Mouse (Mus musculus): ENCODE measurements around the gene Btbd9. TPM values are rescaled to one million over a fixed set of nuclear protein-coding genes. Genes with fewer than 3 reads are reported as not detected.

Gene Btbd9
- polyA plus RNA-seq, 1 experiment from 2014 or later, result 79.2 TPM

- H3K4me2 ChIP-seq, result no peak overlapping the region
- H3K27me3 ChIP-seq, result no peaks in the 10 kb centered on the region
- H3K27ac ChIP-seq, result no peak overlapping the region
- no peak for ATAC-seq (ENCODE audit: insufficient number of reproducible peaks, insufficient read depth, low FRiP score, low TSS enrichment, low read depth)
- H3K9ac ChIP-seq, result no peak overlapping the region
- 68% methylated on average over 9 of the region's 9 CpGs for WGBS
- no peak overlapping the region for H3K4me3 ChIP-seq
- no peaks in the 10 kb centered on the region for H3K36me3 ChIP-seq
- H3K9me3 ChIP-seq, result no peaks in the 10 kb centered on the region
- H3K4me1 ChIP-seq, result peaks cover 22% of the 10 kb centered on the region
Observed at GRCm38 (mm10) chr17:30343701-30344473, 232.4 kb downstream of the Btbd9 start.

GRCm38 (mm10) chr17:30341556-30341955 lies 234.7 kb downstream of the Btbd9 start:
- Histone ChIP-seq H3K9me3 (no peaks in the 10 kb centered on the region), H3K27ac (no peak overlapping the region), H3K4me1 (peaks cover 9% of the 10 kb centered on the region), H3K4me3 (no peak overlapping the region), H3K9ac (no peak overlapping the region), H3K36me3 (no peaks in the 10 kb centered on the region), H3K4me2 (no peak overlapping the region), H3K27me3 (no peaks in the 10 kb centered on the region)
- 82% methylated on average over 6 of the region's 6 CpGs for WGBS
- no peak for ATAC-seq (ENCODE audit: insufficient number of reproducible peaks, insufficient read depth, low FRiP score, low TSS enrichment, low read depth)

GRCm38 (mm10) chr17:30340495-30341126 lies 235.7 kb downstream of the Btbd9 start:
- H3K4me2 ChIP-seq, result no peak overlapping the region
- H3K27ac ChIP-seq, result no peak overlapping the region
- peaks cover 18% of the 10 kb centered on the region for H3K4me1 ChIP-seq
- no peaks in the 10 kb centered on the region for H3K27me3 ChIP-seq
- H3K9ac ChIP-seq, result no peak overlapping the region
- no peaks in the 10 kb centered on the region for H3K9me3 ChIP-seq
- ATAC-seq (ENCODE audit: insufficient number of reproducible peaks, insufficient read depth, low FRiP score, low TSS enrichment, low read depth), result no peak
- 87% methylated on average over 13 of the region's 13 CpGs for WGBS
- no peaks in the 10 kb centered on the region for H3K36me3 ChIP-seq
- H3K4me3 ChIP-seq, result no peak overlapping the region

GRCm38 (mm10) chr17:30339317-30339716 lies 237.0 kb downstream of the Btbd9 start:
- no peaks in the 10 kb centered on the region for H3K9me3 ChIP-seq
- H3K4me3 ChIP-seq, result no peak overlapping the region
- no peak overlapping the region for H3K27ac ChIP-seq
- H3K27me3 ChIP-seq, result no peaks in the 10 kb centered on the region
- no peaks in the 10 kb centered on the region for H3K36me3 ChIP-seq
- H3K4me2 ChIP-seq, result no peak overlapping the region
- ATAC-seq (ENCODE audit: insufficient number of reproducible peaks, insufficient read depth, low FRiP score, low TSS enrichment, low read depth), result no peak
- WGBS, result 94% methylated on average over 5 of the region's 5 CpGs
- no peak overlapping the region for H3K9ac ChIP-seq
- peaks cover 21% of the 10 kb centered on the region for H3K4me1 ChIP-seq

GRCm38 (mm10) chr17:30336816-30337215 lies 239.5 kb downstream of the Btbd9 start:
- Histone ChIP-seq H3K4me1 (peaks cover 16% of the 10 kb centered on the region), H3K27ac (no peak overlapping the region), H3K36me3 (no peaks in the 10 kb centered on the region), H3K27me3 (no peaks in the 10 kb centered on the region), H3K4me2 (no peak overlapping the region), H3K9me3 (no peaks in the 10 kb centered on the region), H3K4me3 (no peak overlapping the region), H3K9ac (no peak overlapping the region)
- ATAC-seq (ENCODE audit: insufficient number of reproducible peaks, insufficient read depth, low FRiP score, low TSS enrichment, low read depth), result no peak
- 50% methylated on average over 7 of the region's 7 CpGs for WGBS

GRCm38 (mm10) chr17:30336280-30336679 lies 240.0 kb downstream of the Btbd9 start:
- H3K36me3 ChIP-seq, result no peaks in the 10 kb centered on the region
- H3K4me2 ChIP-seq, result no peak overlapping the region
- no peak for ATAC-seq (ENCODE audit: insufficient number of reproducible peaks, insufficient read depth, low FRiP score, low TSS enrichment, low read depth)
- no peak overlapping the region for H3K9ac ChIP-seq
- H3K4me1 ChIP-seq, result peaks cover 16% of the 10 kb centered on the region
- H3K27me3 ChIP-seq, result no peaks in the 10 kb centered on the region
- H3K27ac ChIP-seq, result no peak overlapping the region
- WGBS, result 52% methylated on average over 5 of the region's 5 CpGs
- no peak overlapping the region for H3K4me3 ChIP-seq
- H3K9me3 ChIP-seq, result no peaks in the 10 kb centered on the region

GRCm38 (mm10) chr17:30335746-30336145 lies 240.5 kb downstream of the Btbd9 start:
- H3K9ac ChIP-seq, result no peak overlapping the region
- H3K27me3 ChIP-seq, result no peaks in the 10 kb centered on the region
- H3K4me2 ChIP-seq, result no peak overlapping the region
- H3K9me3 ChIP-seq, result no peaks in the 10 kb centered on the region
- no peak for ATAC-seq (ENCODE audit: insufficient number of reproducible peaks, insufficient read depth, low FRiP score, low TSS enrichment, low read depth)
- 39% methylated on average over 8 of the region's 8 CpGs for WGBS
- H3K36me3 ChIP-seq, result no peaks in the 10 kb centered on the region
- peaks cover 16% of the 10 kb centered on the region for H3K4me1 ChIP-seq
- H3K4me3 ChIP-seq, result no peak overlapping the region
- no peak overlapping the region for H3K27ac ChIP-seq

- Histone ChIP-seq H3K27ac (no peak overlapping the region), H3K4me2 (no peak overlapping the region), H3K4me1 (peaks cover 20% of the 10 kb centered on the region), H3K9ac (no peak overlapping the region), H3K4me3 (no peak overlapping the region), H3K9me3 (no peaks in the 10 kb centered on the region), H3K27me3 (no peaks in the 10 kb centered on the region), H3K36me3 (no peaks in the 10 kb centered on the region)
- 90% methylated on average over 6 of the region's 6 CpGs for WGBS
- no peak for ATAC-seq (ENCODE audit: insufficient number of reproducible peaks, insufficient read depth, low FRiP score, low TSS enrichment, low read depth)
Observed at GRCm38 (mm10) chr17:30334257-30334656, 242.0 kb downstream of the Btbd9 start.

GRCm38 (mm10) chr17:30333136-30333535 lies 243.2 kb downstream of the Btbd9 start:
- no peak overlapping the region for H3K4me3 ChIP-seq
- H3K27ac ChIP-seq, result no peak overlapping the region
- H3K9ac ChIP-seq, result no peak overlapping the region
- peaks cover 20% of the 10 kb centered on the region for H3K4me1 ChIP-seq
- no peak for ATAC-seq (ENCODE audit: insufficient number of reproducible peaks, insufficient read depth, low FRiP score, low TSS enrichment, low read depth)
- no peaks in the 10 kb centered on the region for H3K36me3 ChIP-seq
- H3K4me2 ChIP-seq, result no peak overlapping the region
- 77% methylated on average over 4 of the region's 4 CpGs for WGBS
- H3K9me3 ChIP-seq, result no peaks in the 10 kb centered on the region
- no peaks in the 10 kb centered on the region for H3K27me3 ChIP-seq

GRCm38 (mm10) chr17:30331380-30331779 lies 244.9 kb downstream of the Btbd9 start:
- WGBS, result 82% methylated on average over 6 of the region's 6 CpGs
- no peak overlapping the region for H3K27ac ChIP-seq
- no peaks in the 10 kb centered on the region for H3K36me3 ChIP-seq
- H3K4me3 ChIP-seq, result no peak overlapping the region
- no peak for ATAC-seq (ENCODE audit: insufficient number of reproducible peaks, insufficient read depth, low FRiP score, low TSS enrichment, low read depth)
- no peak overlapping the region for H3K4me2 ChIP-seq
- H3K27me3 ChIP-seq, result no peaks in the 10 kb centered on the region
- no peaks in the 10 kb centered on the region for H3K9me3 ChIP-seq
- no peak overlapping the region for H3K9ac ChIP-seq
- peaks cover 14% of the 10 kb centered on the region for H3K4me1 ChIP-seq

- H3K27me3 ChIP-seq, result no peaks in the 10 kb centered on the region
- no peaks in the 10 kb centered on the region for H3K36me3 ChIP-seq
- H3K9ac ChIP-seq, result no peak overlapping the region
- 0 out of 2 replicates have a peak, but pooled peaks cover 4% of the 10 kb centered on the region for H3K4me1 ChIP-seq
- no peaks in the 10 kb centered on the region for H3K9me3 ChIP-seq
- H3K4me3 ChIP-seq, result no peak overlapping the region
- no peak for ATAC-seq (ENCODE audit: insufficient number of reproducible peaks, insufficient read depth, low FRiP score, low TSS enrichment, low read depth)
- H3K4me2 ChIP-seq, result no peak overlapping the region
- 65% methylated on average over 2 of the region's 2 CpGs for WGBS
- H3K27ac ChIP-seq, result no peak overlapping the region
Observed at GRCm38 (mm10) chr17:30329531-30329930, 246.8 kb downstream of the Btbd9 start.

GRCm38 (mm10) chr17:30328924-30329323 lies 247.4 kb downstream of the Btbd9 start:
- Histone ChIP-seq H3K4me2 (no peak overlapping the region), H3K4me1 (0 out of 2 replicates have a peak, but pooled peaks cover 4% of the 10 kb centered on the region), H3K9ac (no peak overlapping the region), H3K9me3 (no peaks in the 10 kb centered on the region), H3K27ac (no peak overlapping the region), H3K36me3 (no peaks in the 10 kb centered on the region), H3K27me3 (no peaks in the 10 kb centered on the region), H3K4me3 (no peak overlapping the region)
- whole genome bisulfite sequencing, result 79% methylated on average over 5 of the region's 5 CpGs
- no peak for ATAC-seq (ENCODE audit: insufficient number of reproducible peaks, insufficient read depth, low FRiP score, low TSS enrichment, low read depth)

Data from embryonic facial prominence, embryonic 13.5 days (tissue).